ENCODE assay signal across 9 mouse cellular contexts in the genomic region with DNA sequence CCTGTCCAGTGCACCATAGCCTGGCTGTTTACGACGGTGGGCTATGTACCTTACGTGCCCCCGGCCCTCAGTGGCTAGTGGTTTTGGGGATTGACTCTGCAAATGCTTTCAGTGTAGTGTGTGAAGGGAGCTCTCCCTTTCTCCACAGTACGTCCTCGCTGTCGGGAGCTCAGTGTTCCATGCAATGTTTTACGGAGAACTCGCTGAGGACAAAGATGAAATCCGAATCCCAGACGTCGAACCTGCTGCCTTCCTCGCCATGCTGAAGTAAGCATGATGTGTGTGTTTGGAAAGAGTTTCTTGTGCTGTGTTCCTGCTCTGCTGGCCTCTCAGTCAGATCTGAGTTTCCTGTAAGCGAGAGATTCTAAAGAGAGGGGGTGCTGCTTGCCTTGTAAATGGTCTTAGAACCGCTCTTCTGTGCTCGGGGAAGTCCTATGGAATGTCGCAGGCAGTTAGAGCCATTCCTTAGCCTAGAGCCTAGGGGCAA. TPM values are rescaled to one million over a fixed set of nuclear protein-coding genes. Genes with fewer than 3 reads are reported as not detected.
DNase-seq lines count a peak whose midpoint lies in the region; ATAC-seq and TF ChIP-seq lines count a peak whose summit lies in the region.
"Had no signal": no experiment of that assay in that cellular context is flagged by ENCODE, and none has a peak within 500 bp of the region (broad histone marks: within the 10 kb centered on the region; RNA-seq: fewer than 3 reads in every experiment).

No protein-coding gene starts in this region.

- TF ChIP-seq CTCF in embryonic fibroblast, embryonic 13.5 days (IDR thresholded peaks at IDR 0.05; ENCODE audit: borderline replicate concordance, insufficient read depth, low read length) = no peak

- no peaks in the 10 kb centered on the region for H3K9me3 ChIP-seq in forebrain, embryonic 13.5 days (replicated peaks)
- no peaks in the 10 kb centered on the region for H3K9me3 ChIP-seq in forebrain, embryonic 11.5 days (ENCODE audit: control insufficient read depth, low read length)
- no peaks in the 10 kb centered on the region for H3K9me3 ChIP-seq in stomach, embryonic 14.5 days (ENCODE audit: control insufficient read depth, low read depth, low read length)

- no peaks in the 10 kb centered on the region for H3K27me3 ChIP-seq in forebrain, embryonic 13.5 days
- H3K27me3 ChIP-seq in forebrain, embryonic 11.5 days (ENCODE audit: control insufficient read depth, insufficient read depth, low read length) = no peaks in the 10 kb centered on the region
- no peaks in the 10 kb centered on the region for H3K27me3 ChIP-seq in stomach, embryonic 14.5 days (ENCODE audit: control insufficient read depth, insufficient read depth, low read length)

- H3K4me1 ChIP-seq in forebrain, embryonic 13.5 days = peaks cover 39% of the 10 kb centered on the region
- peaks cover 3% of the 10 kb centered on the region; the same call in 1 of the 2 replicates for H3K4me1 ChIP-seq in forebrain, embryonic 11.5 days (replicated peaks; ENCODE audit: control insufficient read depth, insufficient read depth, low read length)
- H3K4me1 ChIP-seq in embryonic fibroblast, embryonic 13.5 days (ENCODE audit: control insufficient read depth, insufficient read depth, low read length) = peaks cover 4% of the 10 kb centered on the region
- H3K4me1 ChIP-seq in stomach, embryonic 14.5 days (ENCODE audit: control insufficient read depth, insufficient read depth, low read length) = peaks cover 41% of the 10 kb centered on the region

- peak overlapping the region; percentile 41 for H3K4me3 ChIP-seq in forebrain, embryonic 13.5 days
- H3K4me3 ChIP-seq in forebrain, embryonic 11.5 days (ENCODE audit: low read depth, low read length) = no peak overlapping the region
- peak overlapping the region; percentile 23 for H3K4me3 ChIP-seq in embryonic fibroblast, embryonic 13.5 days (ENCODE audit: insufficient read depth, low read length)
- peak overlapping the region; percentile 37 for H3K4me3 ChIP-seq in stomach, embryonic 14.5 days (ENCODE audit: low read depth, low read length)

- no peak overlapping the region for H3K9ac ChIP-seq in forebrain, embryonic 13.5 days
- H3K9ac ChIP-seq in forebrain, embryonic 11.5 days (ENCODE audit: low read length) = no peak overlapping the region
- peak overlapping the region; percentile 29; the same call in 1 of the 2 replicates for H3K9ac ChIP-seq in stomach, embryonic 14.5 days (replicated peaks; ENCODE audit: low read depth, low read length)

- no peak overlapping the region for H3K27ac ChIP-seq in forebrain, embryonic 13.5 days
- no peak overlapping the region for H3K27ac ChIP-seq in forebrain, embryonic 11.5 days (ENCODE audit: low read depth, low read length)
- no peak overlapping the region for H3K27ac ChIP-seq in embryonic fibroblast, embryonic 13.5 days (ENCODE audit: insufficient read depth, low read length)
- peak overlapping the region; percentile 82; the same call in 1 of the 2 replicates for H3K27ac ChIP-seq in stomach, embryonic 14.5 days (ENCODE audit: low read length)
- H3K27ac ChIP-seq: macrophage had no signal

- DNase-seq in forebrain, embryonic 11.5 days (ENCODE audit: low spot score) = no peak
- peak; percentile 40 for DNase-seq in R1 (ENCODE audit: low read depth, low spot score)
- DNase-seq in kidney, postnatal 10 days = peak; percentile 43
- no peak for DNase-seq in urinary bladder, postnatal 10 days (ENCODE audit: low spot score)
- DNase-seq in ovary, postnatal 10 days (ENCODE audit: low spot score) = no peak

- 57% methylated on average over 17 of the region's 17 CpGs for WGBS in forebrain, embryonic 13.5 days
- 63% methylated on average over 17 of the region's 17 CpGs for WGBS in forebrain, embryonic 11.5 days
- 47% methylated on average over 17 of the region's 17 CpGs for WGBS in stomach, embryonic 14.5 days

- ATAC-seq in forebrain, embryonic 13.5 days = no peak
- no peak for ATAC-seq in forebrain, embryonic 11.5 days (replicated peaks; ENCODE audit: low FRiP score)
- ATAC-seq in stomach, embryonic 14.5 days (ENCODE audit: insufficient number of reproducible peaks, insufficient read depth, low FRiP score, low read depth) = no peak; the same call in 1 of the 2 replicates

- peaks cover 19% of the 10 kb centered on the region for H3K36me3 ChIP-seq in forebrain, embryonic 13.5 days (ENCODE audit: poor library complexity, severe bottlenecking)
- H3K36me3 ChIP-seq in forebrain, embryonic 11.5 days (ENCODE audit: control insufficient read depth, insufficient read depth, low read length) = no peaks in the 10 kb centered on the region
- H3K36me3 ChIP-seq in stomach, embryonic 14.5 days (ENCODE audit: control insufficient read depth, insufficient read depth, low read length) = peaks cover 13% of the 10 kb centered on the region

- peak overlapping the region; percentile 64 for H3K4me2 ChIP-seq in forebrain, embryonic 13.5 days
- no peak overlapping the region for H3K4me2 ChIP-seq in forebrain, embryonic 11.5 days (ENCODE audit: low read depth, low read length, severe bottlenecking)
- H3K4me2 ChIP-seq in stomach, embryonic 14.5 days (replicated peaks; ENCODE audit: low read depth, low read length) = peak overlapping the region; percentile 52

- TF ChIP-seq POLR2A in embryonic fibroblast, embryonic 13.5 days (IDR thresholded peaks at IDR 0.05; ENCODE audit: low read depth, low read length) = no peak

RNA-seq across cellular contexts. Expression of gene Btbd3, which starts 23.9 kb away (rescaled TPM):
- polyA plus RNA-seq in forebrain, embryonic 13.5 days (2015; fragmentation: Nextera tagmentation; extraction: Ambion mirVana) = 15.9 and 19.9 TPM in 2 replicates
- 14.4 and 14.9 TPM in 2 replicates for polyA plus RNA-seq in forebrain, embryonic 11.5 days (2014; fragmentation: Nextera tagmentation; extraction: Ambion mirVana)
- polyA plus RNA-seq in embryonic fibroblast, embryonic 13.5 days (2011; ENCODE audit: insufficient read length, low read depth, missing spikeins) = 23.0 and 26.1 TPM in 2 replicates
- polyA plus RNA-seq in stomach, embryonic 14.5 days (2014; fragmentation: Nextera tagmentation; extraction: Ambion mirVana) = 35.7 and 36.5 TPM in 2 replicates

Comparison
In these comparisons a context has a peak if more than half of its experiments do, and no peak if none do; other contexts are left out.
1. DNase-seq: peak in R1 (single experiment) and kidney, postnatal 10 days (single experiment); none in forebrain, embryonic 11.5 days (single experiment), urinary bladder, postnatal 10 days (single experiment) and ovary, postnatal 10 days (single experiment).